Mouse (Mus musculus) hindbrain, embryonic 14.5 days (tissue): ENCODE data around the gene Pla2g2f. TPM values are rescaled to one million over a fixed set of nuclear protein-coding genes. Genes with fewer than 3 reads are reported as not detected.

Experiments used
- ATAC-seq: fragments of 200-750 bp; cut with Nextera tagmentation; 2 replicates; pipeline ENCODE4 v1.8.0; 2017; ENCODE audit warnings: moderate number of reproducible peaks, mild to moderate bottlenecking, moderate TSS enrichment, moderate library complexity; ENCODE audit not compliant: low FRiP score
- DNase-seq: peaks from one replicate; pipeline ENCODE4 v3.0.0-alpha.2; 2015; ENCODE audit warnings: low spot score
- H3K27ac ChIP-seq: fragments of 300-500 bp; sonication (generic); 2 replicates; pipeline ENCODE4 v1.5.1; 2014; ENCODE audit warnings: mild to moderate bottlenecking, moderate library complexity
- H3K27me3 ChIP-seq: fragments of 300-500 bp; sonication (generic); 2 replicates; pipeline ENCODE4 v1.6.1; 2014; ENCODE audit warnings: mild to moderate bottlenecking, low read length, mixed read lengths; ENCODE audit not compliant: control insufficient read depth, insufficient read depth
- H3K36me3 ChIP-seq: fragments of 300-500 bp; sonication (generic); replicated peaks from 2 replicates; pipeline ENCODE4 v1.6.1; 2014; ENCODE audit not compliant: control insufficient read depth, insufficient read depth
- H3K4me1 ChIP-seq: fragments of 300-500 bp; sonication (generic); replicated peaks from 2 replicates; pipeline ENCODE4 v1.6.1; 2014; ENCODE audit warnings: antibody characterized with exemption, low read length, mixed read lengths; ENCODE audit not compliant: control insufficient read depth, insufficient read depth
- H3K4me2 ChIP-seq: fragments of 300-500 bp; sonication (generic); replicated peaks from 2 replicates; pipeline ENCODE4 v1.6.1; 2014; ENCODE audit warnings: mild to moderate bottlenecking, moderate library complexity
- H3K4me3 ChIP-seq: fragments of 300-500 bp; sonication (generic); replicated peaks from 2 replicates; pipeline ENCODE4 v1.5.1; 2014; ENCODE audit warnings: mild to moderate bottlenecking, low read length
- H3K9ac ChIP-seq: fragments of 300-500 bp; sonication (generic); 2 replicates; pipeline ENCODE4 v1.6.1; 2014
- H3K9me3 ChIP-seq: fragments of 300-500 bp; sonication (generic); 2 replicates; pipeline ENCODE4 v1.6.1; 2016; ENCODE audit warnings: low read length; ENCODE audit not compliant: control insufficient read depth
- whole genome bisulfite sequencing: fragments of 180-500 bp; shearing (Covaris S2); extraction: QIAGEN DNeasy Blood & Tissue Kit; methylation state at CpG from one replicate; pipeline ENCODE4 v1.1.7; 2014; 5-methylcytosine and 5-hydroxymethylcytosine counted together
- polyA plus RNA-seq: library from polyadenylated mRNA; unstranded; fragments of >200 nt; fragmentation: Nextera tagmentation; extraction: Ambion mirVana; gene quantifications from 2 replicates; pipeline ENCODE4 v1.2.1, GENCODE M21; 2014

Pla2g2f gene
- polyA plus RNA-seq, 1 experiment from 2014 or later = not detected

DNA sequence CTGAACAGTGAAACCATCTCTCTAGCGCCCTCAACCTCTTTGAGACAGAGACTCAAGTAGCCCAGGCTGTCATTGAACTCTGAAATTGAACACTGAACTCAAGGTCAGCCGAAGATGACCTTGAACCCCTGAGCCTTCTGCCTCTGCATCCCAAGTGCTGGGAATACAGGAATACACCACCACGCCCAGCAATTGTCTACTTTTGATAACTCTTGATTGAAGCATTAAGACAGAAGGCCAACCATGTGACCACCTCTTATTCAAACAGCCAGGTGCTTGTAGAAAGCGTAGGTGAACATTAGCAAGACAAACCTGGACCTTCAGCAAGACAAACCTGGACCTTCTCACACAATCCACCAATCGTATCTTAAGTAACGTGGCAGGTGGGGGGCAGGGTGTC, 36.9 kb upstream of the Pla2g2f start:
- H3K36me3 ChIP-seq = no peaks in the 10 kb centered on the region
- ATAC-seq (no peak), DNase-seq (no peak)
- no peak overlapping the region for H3K4me2 ChIP-seq
- H3K27me3 ChIP-seq = no peaks in the 10 kb centered on the region
- H3K27ac ChIP-seq = no peak overlapping the region
- no peaks in the 10 kb centered on the region for H3K9me3 ChIP-seq
- no peak overlapping the region for H3K9ac ChIP-seq
- no peaks in the 10 kb centered on the region for H3K4me1 ChIP-seq
- 89% methylated on average over 6 of the region's 6 CpGs for WGBS
- no peak overlapping the region for H3K4me3 ChIP-seq

DNA sequence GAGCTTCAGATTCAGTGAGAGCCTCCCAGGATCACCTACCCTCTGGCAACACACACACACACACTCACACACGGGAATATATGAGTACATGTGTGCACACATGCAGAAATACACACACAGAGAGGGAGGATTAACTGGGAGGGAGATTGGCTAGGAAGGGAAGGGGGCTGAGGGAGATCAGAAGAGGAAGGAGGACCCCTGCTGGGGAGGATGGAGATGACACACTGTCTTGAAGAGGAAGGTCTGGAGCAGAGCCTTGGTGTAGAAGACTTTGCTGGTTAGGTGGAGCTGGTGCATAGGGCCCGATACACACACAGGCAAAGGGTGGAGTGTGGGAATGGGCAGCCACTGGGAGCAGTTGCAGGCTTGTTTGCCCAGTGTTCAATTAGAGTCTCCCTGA, 35.9 kb upstream of the Pla2g2f start:
- H3K27ac ChIP-seq = no peak overlapping the region
- no peak overlapping the region for H3K4me2 ChIP-seq
- DNase-seq = peak; percentile 48
- H3K36me3 ChIP-seq = no peaks in the 10 kb centered on the region
- H3K9me3 ChIP-seq = no peaks in the 10 kb centered on the region
- no peak for ATAC-seq
- H3K9ac ChIP-seq = no peak overlapping the region
- no peak overlapping the region for H3K4me3 ChIP-seq
- 80% methylated on average over 2 of the region's 2 CpGs for WGBS
- H3K27me3 ChIP-seq = no peaks in the 10 kb centered on the region
- H3K4me1 ChIP-seq = no peaks in the 10 kb centered on the region

DNA sequence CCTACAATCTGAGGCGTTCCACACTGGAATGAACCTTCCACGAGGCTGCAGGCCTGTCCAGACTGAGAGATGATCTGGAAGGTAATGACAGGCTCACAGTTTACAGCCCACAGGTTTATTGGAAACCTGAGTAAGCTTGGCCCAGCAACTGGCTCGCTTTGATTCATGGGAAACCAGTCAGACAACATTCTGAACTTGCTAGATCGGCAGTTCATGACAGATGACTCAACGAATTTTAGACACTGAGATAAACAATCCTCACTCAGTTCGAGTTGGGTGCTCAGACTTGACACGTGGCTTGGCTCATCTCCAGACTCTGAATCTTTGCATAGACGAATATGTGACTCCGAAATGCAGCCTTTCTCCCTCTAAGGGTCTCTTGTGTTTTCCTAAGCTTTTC, 35.2 kb upstream of the Pla2g2f start:
- no peak overlapping the region for H3K9ac ChIP-seq
- no peaks in the 10 kb centered on the region for H3K4me1 ChIP-seq
- DNase-seq = no peak
- 73% methylated on average over 9 of the region's 9 CpGs for WGBS
- no peak overlapping the region for H3K27ac ChIP-seq
- H3K36me3 ChIP-seq = no peaks in the 10 kb centered on the region
- H3K4me3 ChIP-seq = no peak overlapping the region
- no peak overlapping the region for H3K4me2 ChIP-seq
- H3K9me3 ChIP-seq = no peaks in the 10 kb centered on the region
- H3K27me3 ChIP-seq = no peaks in the 10 kb centered on the region
- no peak for ATAC-seq

DNA sequence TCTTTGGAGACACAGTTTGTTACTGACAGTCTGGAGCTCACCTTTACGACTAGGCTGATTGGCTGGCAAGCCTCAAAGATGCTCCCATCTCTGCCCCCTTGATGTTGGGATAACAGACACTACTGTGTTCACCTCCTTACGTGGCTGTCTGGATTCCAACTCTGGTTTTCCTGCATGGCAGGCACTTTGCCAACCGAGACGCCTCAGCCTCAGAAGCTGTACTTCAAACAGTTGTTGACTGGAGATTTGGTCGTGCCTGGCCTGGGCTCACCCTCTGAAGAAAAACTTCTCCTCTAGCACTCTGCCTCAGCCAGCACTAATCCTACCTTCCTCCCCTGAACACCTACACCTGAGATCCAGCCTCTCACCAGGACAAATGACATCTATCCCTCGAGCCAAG, 34.0 kb upstream of the Pla2g2f start:
- Histone ChIP-seq H3K4me3 (no peak overlapping the region), H3K9me3 (no peaks in the 10 kb centered on the region), H3K4me2 (no peak overlapping the region), H3K27ac (no peak overlapping the region), H3K9ac (no peak overlapping the region), H3K27me3 (no peaks in the 10 kb centered on the region), H3K36me3 (no peaks in the 10 kb centered on the region), H3K4me1 (no peaks in the 10 kb centered on the region)
- DNase-seq = no peak
- WGBS = 78% methylated on average over 6 of the region's 6 CpGs
- no peak for ATAC-seq

DNA sequence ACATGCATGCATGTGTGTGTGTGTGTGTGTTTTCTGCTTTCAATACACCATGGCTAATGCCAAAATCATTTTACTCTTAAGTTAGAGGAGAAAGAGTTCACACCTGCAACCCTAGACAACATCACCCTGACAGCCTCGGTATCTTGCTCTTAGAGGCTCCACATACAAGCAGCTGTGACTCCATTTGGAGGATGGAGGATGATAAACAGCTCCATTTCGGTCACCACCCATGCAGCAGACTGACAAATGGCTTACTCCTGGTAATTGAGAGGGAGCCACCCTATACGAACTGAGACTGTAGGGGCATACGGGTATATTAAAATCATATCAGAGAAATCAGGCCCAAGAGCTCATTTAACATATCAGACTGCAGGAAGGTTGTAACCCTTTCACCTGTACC, 31.0 kb upstream of the Pla2g2f start:
- Histone ChIP-seq H3K4me1 (no peaks in the 10 kb centered on the region), H3K4me2 (no peak overlapping the region), H3K27ac (no peak overlapping the region), H3K36me3 (no peaks in the 10 kb centered on the region), H3K9ac (no peak overlapping the region), H3K27me3 (no peaks in the 10 kb centered on the region), H3K9me3 (no peaks in the 10 kb centered on the region), H3K4me3 (no peak overlapping the region)
- 81% methylated on average over 4 of the region's 4 CpGs for WGBS
- DNase-seq = no peak
- no peak for ATAC-seq

DNA sequence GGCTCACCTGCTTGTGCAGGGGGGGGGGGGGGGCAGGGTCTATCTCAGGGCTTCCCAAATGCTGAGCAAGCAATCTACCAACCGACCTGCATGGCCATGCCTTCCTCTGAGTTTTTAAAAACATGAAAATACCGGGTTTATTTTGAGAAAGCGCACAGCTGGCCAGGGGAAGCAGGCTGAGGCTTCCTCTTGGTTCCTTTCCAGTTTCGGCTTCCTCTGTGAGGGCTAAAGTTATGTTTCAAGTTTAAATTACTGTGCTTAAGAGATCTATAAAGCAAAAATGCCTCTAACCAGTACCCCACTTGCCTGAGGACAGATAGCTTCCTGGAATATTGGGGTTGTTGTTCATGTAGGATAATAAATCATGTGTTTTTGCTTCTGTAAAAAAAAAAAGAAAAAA, 28.7 kb upstream of the Pla2g2f start:
- no peaks in the 10 kb centered on the region for H3K36me3 ChIP-seq

DNA sequence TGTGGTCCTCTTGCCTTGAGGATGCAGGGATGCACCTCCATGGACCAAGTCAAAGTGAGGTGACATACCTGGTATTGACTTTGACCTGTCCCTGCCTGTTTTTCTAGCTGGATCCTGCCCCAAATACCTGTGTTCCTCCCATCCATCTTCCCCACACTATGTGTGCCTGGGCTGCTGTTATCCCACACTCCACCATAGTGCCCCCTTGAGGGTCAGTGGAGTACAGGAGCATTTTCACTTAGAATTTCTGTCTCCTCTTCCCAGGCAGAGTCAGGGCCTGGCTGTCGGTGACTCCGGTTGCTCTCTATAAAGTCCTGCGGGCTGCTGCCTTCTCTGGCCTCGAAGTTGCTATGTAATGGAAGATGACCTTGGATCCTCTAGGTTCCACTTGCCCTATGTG, 28.3 kb upstream of the Pla2g2f start:
- H3K27ac ChIP-seq = no peak overlapping the region
- no peak for DNase-seq
- 62% methylated on average over 4 of the region's 4 CpGs for WGBS

More for the DNA sequence above, 28.7 kb upstream of the Pla2g2f start:
- Histone ChIP-seq H3K4me1 (no peaks in the 10 kb centered on the region), H3K9me3 (no peaks in the 10 kb centered on the region), H3K4me2 (no peak overlapping the region), H3K4me3 (no peak overlapping the region), H3K9ac (no peak overlapping the region), H3K27ac (no peak overlapping the region), H3K27me3 (no peaks in the 10 kb centered on the region)
- ATAC-seq (no peak), DNase-seq (no peak)
- WGBS = 73% methylated on average over 4 of the region's 4 CpGs

DNA sequence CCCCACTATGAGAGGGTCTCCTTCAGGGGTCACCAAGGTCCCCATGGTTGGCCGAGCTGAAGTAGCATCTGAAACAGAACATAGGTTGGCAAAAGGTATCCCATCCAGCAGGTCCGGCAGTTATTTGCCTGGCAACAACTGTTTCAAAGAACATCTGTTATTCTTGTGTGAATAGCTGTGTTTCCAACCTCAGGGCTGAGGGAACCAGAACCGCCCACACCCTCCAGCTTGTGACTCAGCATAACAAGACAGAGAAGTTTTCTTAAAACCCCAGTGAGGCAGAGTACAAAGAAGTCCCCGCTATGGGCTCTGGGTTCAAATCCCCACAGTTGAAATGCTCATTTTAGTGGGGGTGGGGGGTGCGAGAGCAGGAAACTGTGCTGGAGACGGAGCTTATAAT, 24.7 kb upstream of the Pla2g2f start:
- Histone ChIP-seq H3K27me3 (no peaks in the 10 kb centered on the region), H3K27ac (no peak overlapping the region), H3K4me3 (no peak overlapping the region), H3K36me3 (no peaks in the 10 kb centered on the region), H3K4me2 (no peak overlapping the region), H3K9me3 (no peaks in the 10 kb centered on the region), H3K4me1 (peaks cover 10% of the 10 kb centered on the region), H3K9ac (no peak overlapping the region)
- DNase-seq = no peak
- no peak for ATAC-seq
- 85% methylated on average over 6 of the region's 6 CpGs for WGBS

More for the DNA sequence above, 28.3 kb upstream of the Pla2g2f start:
- no peak overlapping the region for H3K9ac ChIP-seq
- H3K4me3 ChIP-seq = no peak overlapping the region
- H3K4me1 ChIP-seq = no peaks in the 10 kb centered on the region
- ATAC-seq = no peak
- no peaks in the 10 kb centered on the region for H3K27me3 ChIP-seq
- H3K9me3 ChIP-seq = no peaks in the 10 kb centered on the region
- no peak overlapping the region for H3K4me2 ChIP-seq
- no peaks in the 10 kb centered on the region for H3K36me3 ChIP-seq

DNA sequence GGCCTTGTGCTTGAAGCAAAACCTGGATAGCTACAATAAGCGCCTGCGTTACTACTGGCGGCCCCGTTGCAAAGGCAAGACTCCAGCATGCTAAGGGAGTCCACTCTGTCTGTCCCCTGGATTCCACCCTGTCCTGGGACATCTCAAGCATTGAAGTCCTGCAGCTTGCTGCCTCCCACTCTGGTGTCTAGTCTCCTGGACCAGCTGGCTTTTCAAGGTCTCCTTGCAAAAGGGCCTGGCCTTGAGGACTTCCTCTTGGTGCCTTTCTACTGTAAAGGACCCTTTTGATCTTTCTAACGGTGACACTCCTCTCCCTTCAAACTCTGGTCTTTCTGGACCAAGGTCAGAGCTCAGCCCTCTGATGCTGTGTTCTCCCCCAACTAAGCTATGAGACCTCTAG, 22.9 kb upstream of the Pla2g2f start:
- DNase-seq (no peak), ATAC-seq (no peak)
- no peak overlapping the region for H3K27ac ChIP-seq
- H3K4me1 ChIP-seq = peaks cover 10% of the 10 kb centered on the region
- H3K9me3 ChIP-seq = no peaks in the 10 kb centered on the region
- WGBS = 92% methylated on average over 5 of the region's 5 CpGs
- no peak overlapping the region for H3K9ac ChIP-seq
- no peak overlapping the region for H3K4me3 ChIP-seq
- no peaks in the 10 kb centered on the region for H3K27me3 ChIP-seq
- H3K4me2 ChIP-seq = no peak overlapping the region
- no peaks in the 10 kb centered on the region for H3K36me3 ChIP-seq
